Mouse (Mus musculus) olfactory bulb, adult 2 months (tissue): Measurements from ENCODE around the gene Wdtc1.

Experiments
- CTCF ChIP-seq: fragments of 200-500 bp; IDR thresholded peaks from 2 replicates; pipeline ENCODE4 v1.5.1; 2012; ENCODE audit warnings: low read depth, mild to moderate bottlenecking, low read length, moderate library complexity; ENCODE audit not compliant: insufficient read depth
- POLR2A ChIP-seq: fragments of 200-500 bp; IDR thresholded peaks from 2 replicates; pipeline ENCODE4 v1.6.1; 2012; ENCODE audit warnings: mild to moderate bottlenecking, low read depth, low read length, moderate library complexity; ENCODE audit not compliant: insufficient read depth

GRCm38 (mm10) chr4:133257230-133257629 is 96.1 kb downstream of the Wdtc1 start:
- TF ChIP-seq CTCF, result no peak
- no peak for TF ChIP-seq POLR2A
